Mouse (Mus musculus): ENCODE results near the gene Zfp174. TPM values are rescaled to one million over a fixed set of nuclear protein-coding genes. Genes with fewer than 3 reads are reported as not detected.

Zfp174 gene
- total RNA-seq, 2 experiments from 2014 or later: 2.0 to 15.0 TPM

DNA sequence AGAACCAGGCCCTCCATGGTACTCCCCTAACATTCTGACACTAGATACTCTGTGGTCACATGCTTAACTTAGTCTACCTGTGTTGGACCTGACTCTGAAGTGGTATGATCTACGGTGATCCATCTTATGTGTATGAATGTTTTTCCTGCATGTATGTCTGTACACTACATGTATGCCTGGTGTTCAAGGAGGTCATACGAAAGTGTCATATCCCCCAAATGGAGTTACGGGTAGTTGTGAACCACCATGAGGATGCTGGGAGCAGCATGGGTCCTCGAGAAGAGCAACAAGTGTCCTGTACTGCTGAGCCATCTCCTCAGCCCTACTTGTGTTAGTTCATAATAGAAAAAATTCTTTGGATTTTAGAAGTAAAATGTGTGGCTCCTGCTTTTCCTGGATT lies 29.3 kb downstream of the Zfp174 start:
- no peak for DNase-seq (ENCODE audit: low spot score in 2 of 2)

DNA sequence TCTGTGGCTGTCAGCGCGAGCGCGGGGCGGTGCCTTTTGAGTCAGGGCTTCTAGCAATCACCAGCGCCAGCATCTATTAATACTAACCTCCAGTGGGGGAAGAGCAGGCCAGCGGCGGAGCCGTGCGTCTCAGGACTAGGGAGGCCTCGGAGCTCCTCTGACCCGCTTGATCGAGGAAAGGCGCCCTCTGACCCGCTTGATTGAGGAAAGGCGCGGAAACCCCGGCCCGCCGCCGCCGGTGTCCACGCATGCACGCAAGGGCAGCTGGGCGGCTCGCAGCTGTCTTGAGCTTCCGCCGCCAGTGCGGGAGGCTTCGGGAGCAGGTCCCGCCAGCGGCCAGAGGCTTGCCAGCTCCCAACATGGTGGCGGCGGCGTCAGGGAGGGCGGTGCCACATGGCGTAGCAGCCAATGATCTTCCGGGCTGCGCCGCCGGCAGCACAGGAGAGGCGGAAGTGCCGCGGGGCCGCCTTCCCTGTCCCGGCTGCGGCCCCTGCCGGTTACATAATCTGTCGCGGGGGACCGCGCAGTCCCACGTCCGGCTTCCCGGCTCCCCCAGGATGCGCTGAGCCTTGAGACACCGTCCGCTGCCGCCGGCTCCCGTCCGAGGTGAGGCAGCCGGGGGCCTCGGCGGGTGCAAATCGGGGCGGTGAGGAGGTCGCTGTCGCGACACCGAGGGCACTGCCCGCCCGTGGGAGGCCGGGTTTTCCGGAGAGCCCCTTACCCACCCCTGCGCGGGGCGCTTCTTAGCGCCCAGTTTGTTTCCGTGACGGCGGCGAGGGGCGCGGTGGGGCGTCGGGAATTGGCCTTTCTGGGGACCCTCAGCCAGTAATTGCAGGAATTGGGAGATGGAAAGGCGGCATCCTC lies 37.4 kb downstream of the Zfp174 start, which contains the start of the genes Zfp597 and Gm20695:
Zfp597 (minus strand) TSS at position 361 of the 864 bp plus-strand sequence.
Gm20695 (plus strand) TSS at position 448 of the 864 bp plus-strand sequence.
- DNase-seq (ENCODE audit: low spot score in 2 of 2): peak; percentile 94

DNA sequence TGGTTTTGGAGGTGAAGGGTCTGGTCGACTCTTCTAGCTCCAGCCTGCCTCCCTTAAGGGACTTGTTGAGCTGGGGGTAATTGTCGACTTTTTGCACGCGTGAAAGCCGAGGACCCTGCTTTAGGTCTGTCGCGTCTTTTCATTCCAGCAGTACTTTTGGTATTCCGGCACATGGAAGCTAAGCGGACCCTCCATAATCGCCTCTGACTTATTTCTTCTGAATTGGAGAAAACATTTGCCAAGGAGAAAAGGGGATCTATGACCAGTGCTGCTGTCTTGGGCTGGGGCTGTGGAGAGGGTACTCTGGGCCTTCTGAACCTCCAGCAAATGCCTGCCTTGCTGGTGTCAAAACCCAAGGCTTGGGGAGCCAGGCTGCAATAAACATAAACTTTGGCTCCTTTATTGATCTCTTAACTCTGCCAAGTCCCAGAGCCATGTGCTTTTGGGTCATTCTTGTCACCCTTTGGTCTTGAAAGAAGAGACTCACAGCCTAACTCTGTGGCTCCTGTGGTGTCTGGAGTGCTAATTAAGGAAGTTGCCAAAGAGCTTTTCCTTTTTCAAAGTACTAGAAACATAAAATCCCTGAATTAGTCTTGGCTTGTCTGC lies 38.1 kb downstream of the Zfp174 start:
- DNase-seq (ENCODE audit: low spot score in 2 of 2): no peak

- no peak for DNase-seq (ENCODE audit: low spot score in 2 of 2)
Measured at GRCm38 (mm10) chr16:3891621-3892295, 44.7 kb downstream of the Zfp174 start.

GRCm38 (mm10) chr16:3893739-3894138 lies 46.7 kb downstream of the Zfp174 start:
- DNase-seq (ENCODE audit: low spot score in 2 of 2): no peak

DNA sequence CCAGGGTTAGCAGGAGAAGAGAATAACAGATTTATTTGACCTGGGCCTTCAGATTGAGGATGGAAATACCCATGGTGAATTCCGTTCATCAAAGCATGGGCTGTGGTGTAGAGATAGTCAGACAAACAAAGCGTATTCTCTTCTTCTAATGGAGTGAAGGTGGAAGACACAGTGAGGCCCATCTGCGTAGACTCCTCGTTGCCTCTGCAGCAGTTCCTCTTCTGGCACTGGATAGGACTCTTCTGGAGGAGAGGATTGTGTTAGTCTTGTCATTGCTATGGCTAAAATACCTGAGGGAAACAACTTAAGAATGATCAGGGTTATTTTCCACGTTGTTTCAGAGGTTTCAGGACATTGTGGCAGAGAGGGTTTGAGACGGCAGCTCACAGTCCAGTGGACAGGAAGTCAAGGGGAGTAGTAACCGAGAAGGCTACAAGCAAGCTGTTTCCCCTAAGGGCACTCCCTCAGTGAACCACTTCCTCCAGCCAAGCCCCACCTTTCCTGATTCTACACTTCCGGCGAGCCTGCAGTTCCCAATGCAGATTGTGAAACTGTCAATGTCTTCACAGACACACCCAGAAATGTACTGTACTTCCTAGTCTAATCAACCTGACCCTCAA lies 48.2 kb downstream of the Zfp174 start:
- no peak for DNase-seq (ENCODE audit: low spot score in 2 of 2)

DNA sequence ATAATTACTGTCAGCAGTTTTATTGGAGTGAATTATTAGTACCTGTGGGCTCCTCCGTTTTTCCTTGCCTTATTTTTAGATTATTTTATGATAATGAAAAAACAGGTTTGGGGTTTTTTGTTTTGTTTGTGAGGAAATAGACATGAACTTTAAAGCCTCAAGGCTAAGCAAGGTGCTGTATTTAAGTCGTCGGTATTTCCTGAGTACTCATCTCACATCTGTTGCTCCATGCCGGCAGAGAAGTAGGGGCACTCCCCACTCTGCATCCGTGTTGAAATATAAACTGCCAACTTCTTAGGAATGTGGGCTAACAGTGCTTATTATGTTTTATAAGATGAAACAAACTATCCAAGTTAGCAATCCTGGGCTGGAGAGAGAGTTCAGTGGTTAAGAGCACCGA lies 49.0 kb downstream of the Zfp174 start:
- DNase-seq (ENCODE audit: low spot score in 2 of 2): no peak

- DNase-seq (ENCODE audit: low spot score in 2 of 2): no peak
Measured at GRCm38 (mm10) chr16:3896553-3896952, 49.5 kb downstream of the Zfp174 start.

DNA sequence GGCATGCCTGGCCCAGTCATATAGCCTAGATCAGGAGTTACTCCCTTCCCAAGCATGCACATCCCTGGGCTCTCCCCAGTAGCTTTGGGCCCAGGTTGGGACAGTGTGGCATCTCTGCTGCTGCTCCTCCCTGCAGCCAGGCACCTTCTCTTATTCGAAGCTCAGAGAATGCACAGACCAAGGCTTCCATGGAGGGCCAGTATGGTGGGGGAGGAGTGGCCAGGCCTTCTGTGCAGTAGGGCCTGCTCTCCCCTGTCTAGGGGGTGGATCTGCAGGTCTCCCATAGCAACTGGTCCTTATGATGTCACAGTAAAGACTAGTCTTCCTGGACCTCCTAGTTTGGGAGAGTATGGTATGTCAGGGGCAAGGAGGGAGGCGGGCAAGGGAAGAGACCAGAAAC lies 60.4 kb downstream of the Zfp174 start:
- no peak for DNase-seq (ENCODE audit: low spot score in 2 of 2)

Other genes with a start within 250 kb of the Zfp174 start
- not detected for gene Mefv, start 129.2 kb upstream of the Zfp174 start, total RNA-seq (2021)
- 10 to 100 TPM; 21.6 to 23.0 TPM for gene Zfp263, start 103.2 kb upstream of the Zfp174 start, total RNA-seq (2021)
- gene Olfr15, start 16.4 kb upstream of the Zfp174 start, total RNA-seq (2021): not detected
- 10 to 100 TPM; 63.9 to 94.4 TPM for gene Naa60, start 25.1 kb downstream of the Zfp174 start, total RNA-seq (2021)
- 10 to 100 TPM; 15.1 to 25.1 TPM for gene Zfp597, start 37.3 kb downstream of the Zfp174 start, total RNA-seq (2021)
- 1 to 10 TPM; 1.1 to 1.4 TPM for gene Gm20695, start 37.4 kb downstream of the Zfp174 start, total RNA-seq (2021)
- gene 1700037C18Rik, start 61.4 kb downstream of the Zfp174 start, total RNA-seq (2021): 1 to 10 TPM; 3.7 to 3.8 TPM
- 10 to 100 TPM; 12.0 to 16.4 TPM for gene Cluap1, start 61.5 kb downstream of the Zfp174 start, total RNA-seq (2021)
- 1 to 10 TPM; 2.4 to 2.6 TPM for gene Nlrc3, start 129.4 kb downstream of the Zfp174 start, total RNA-seq (2021)
- 10 to 100 TPM; 21.7 to 36.3 TPM for gene Slx4, start 156.5 kb downstream of the Zfp174 start, total RNA-seq (2021)
- gene Dnase1, start 189.7 kb downstream of the Zfp174 start, total RNA-seq (2021): 1 to 10 TPM in 1 of 2 experiments, not detected in 1; 1.5 TPM
- 100 to 1,000 TPM; 197 to 233 TPM for gene Trap1, start 230.6 kb downstream of the Zfp174 start, total RNA-seq (2021)